Comparison of ENCODE assay signal across 37 mouse cellular contexts in the genomic region with DNA sequence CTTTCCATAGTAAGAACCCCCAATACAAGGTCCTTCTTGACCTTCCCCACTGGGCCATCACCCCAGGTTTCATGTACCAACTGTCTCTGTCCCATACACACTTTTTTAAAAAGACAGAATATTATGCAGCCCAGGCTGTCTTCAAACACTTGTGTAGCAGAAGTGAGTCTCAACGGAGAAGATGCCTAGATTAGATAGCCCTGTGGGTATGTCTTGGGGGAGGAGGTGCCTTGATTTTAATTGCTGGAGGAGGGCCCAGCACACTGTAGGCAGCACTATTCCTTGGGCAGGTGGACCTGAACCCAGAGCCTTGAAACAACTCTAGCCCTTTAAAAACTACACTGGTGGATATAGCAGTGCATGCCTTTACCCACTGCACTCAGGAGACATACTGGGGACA. TPM values are rescaled to one million over a fixed set of nuclear protein-coding genes. Genes with fewer than 3 reads are reported as not detected.
"Had no signal": no experiment of that assay in that cellular context is flagged by ENCODE, and none has a peak within 500 bp of the region (broad histone marks: within the 10 kb centered on the region; RNA-seq: fewer than 3 reads in every experiment).

No protein-coding gene starts in this region.

- H3K4me3 ChIP-seq: gastrocnemius, adult 2 months; heart, embryonic 10.5 days; heart, embryonic 12.5 days; hindbrain, embryonic 10.5 days; hindbrain, embryonic 12.5 days; intestine, embryonic 15.5 days; layer of hippocampus, adult 2 months; left cerebral cortex, adult 2 months; limb, embryonic 10.5 days; limb, embryonic 12.5 days had no signal

- H3K27ac ChIP-seq: gastrocnemius, adult 2 months; heart, embryonic 10.5 days; hindbrain, embryonic 10.5 days; hindbrain, embryonic 12.5 days; hindbrain, embryonic 14.5 days; intestine, embryonic 15.5 days; layer of hippocampus, adult 2 months; left cerebral cortex, adult 2 months; limb, embryonic 10.5 days; limb, embryonic 12.5 days had no signal

- H3K27me3 ChIP-seq: heart, embryonic 12.5 days; hindbrain, embryonic 12.5 days; intestine, embryonic 15.5 days; limb, embryonic 12.5 days had no signal

- H3K4me1 ChIP-seq: heart, embryonic 12.5 days; hindbrain, embryonic 12.5 days; intestine, embryonic 15.5 days; limb, embryonic 10.5 days; limb, embryonic 12.5 days had no signal

- H3K4me2 ChIP-seq: heart, embryonic 12.5 days; hindbrain, embryonic 12.5 days; hindbrain, embryonic 14.5 days; intestine, embryonic 15.5 days; limb, embryonic 12.5 days had no signal

- H3K9me3 ChIP-seq: heart, embryonic 10.5 days; heart, embryonic 12.5 days; hindbrain, embryonic 10.5 days; hindbrain, embryonic 12.5 days; intestine, embryonic 15.5 days; limb, embryonic 10.5 days; limb, embryonic 12.5 days had no signal

- DNase-seq: gastrocnemius, adult 2 months; gastrocnemius, postnatal 10 days; gastrocnemius, postnatal 25 days; heart, postnatal 10 days; heart, postnatal 4 days; kidney, adult 18-20 months; kidney, adult 8-10 months; kidney, postnatal 10 days; kidney, postnatal 25 days; kidney, postnatal 4 days; liver had no signal

- H3K9ac ChIP-seq: heart, embryonic 12.5 days; hindbrain, embryonic 12.5 days; hindbrain, embryonic 14.5 days; intestine, embryonic 15.5 days; limb, embryonic 12.5 days had no signal

- H3K36me3 ChIP-seq: hindbrain, embryonic 12.5 days; intestine, embryonic 15.5 days; limb, embryonic 12.5 days had no signal

RNA-seq across cellular contexts. Expression of gene Tulp2, which starts 0.5 kb away (rescaled TPM):
- total RNA-seq: gastrocnemius, postnatal 10 days; gastrocnemius, postnatal 25 days; granulocyte monocyte progenitor cell, adult 5-6 weeks; heart, adult 18-20 months; heart, adult 8-10 months; heart, postnatal 10 days; heart, postnatal 25 days; layer of hippocampus, adult 2 months; layer of hippocampus, postnatal 25 days; left cerebral cortex, postnatal 14 days; left cerebral cortex, postnatal 36 days had no signal

RNA-seq across cellular contexts. Expression of gene Gm45808, which starts 4.4 kb away (rescaled TPM):
- total RNA-seq: granulocyte monocyte progenitor cell, adult 5-6 weeks had no signal
- polyA plus RNA-seq: frontal cortex, adult 2 months; heart, embryonic 10.5 days; heart, embryonic 12.5 days; heart, embryonic 14.5 days; heart, embryonic 16.5 days; hindbrain, embryonic 10.5 days; hindbrain, embryonic 12.5 days; hindbrain, embryonic 14.5 days; hindbrain, embryonic 16.5 days; inflammation-experienced regulatory T-cells, adult 6 months; intestine, embryonic 15.5 days; intestine, postnatal 0 days; kidney, embryonic 14.5 days; kidney, embryonic 16.5 days; limb, embryonic 10.5 days; limb, embryonic 12.5 days; limb, embryonic 14.5 days had no signal
